Mouse (Mus musculus) stomach, embryonic 14.5 days (tissue): ENCODE data around the gene Cd2bp2. TPM values are rescaled to one million over a fixed set of nuclear protein-coding genes. Genes with fewer than 3 reads are reported as not detected.

Experiments
- ATAC-seq: fragments of 200-750 bp; cut with Nextera tagmentation; 2 replicates; pipeline ENCODE4 v1.8.0; 2017; ENCODE audit warnings: low read depth, moderate TSS enrichment; ENCODE audit not compliant: insufficient number of reproducible peaks, insufficient read depth, low FRiP score
- H3K27ac ChIP-seq: fragments of 300-500 bp; sonication (generic); 2 replicates; pipeline ENCODE4 v1.5.1; 2014; ENCODE audit warnings: mild to moderate bottlenecking, low read length, moderate library complexity, mixed read lengths
- H3K27me3 ChIP-seq: fragments of 300-500 bp; sonication (generic); 2 replicates; pipeline ENCODE4 v1.6.1; 2014; ENCODE audit warnings: low read length, control low read depth, mixed read lengths; ENCODE audit not compliant: control insufficient read depth, insufficient read depth
- H3K36me3 ChIP-seq: fragments of 300-500 bp; sonication (generic); 2 replicates; pipeline ENCODE4 v1.6.1; 2014; ENCODE audit warnings: mild to moderate bottlenecking, control low read depth, low read length, moderate library complexity, mixed read lengths; ENCODE audit not compliant: control insufficient read depth, insufficient read depth
- H3K4me1 ChIP-seq: fragments of 300-500 bp; sonication (generic); 2 replicates; pipeline ENCODE4 v1.6.1; 2014; ENCODE audit warnings: low read length, control low read depth, mixed read lengths; ENCODE audit not compliant: control insufficient read depth, insufficient read depth
- H3K4me2 ChIP-seq: fragments of 300-500 bp; sonication (generic); replicated peaks from 2 replicates; pipeline ENCODE4 v1.6.1; 2014; ENCODE audit warnings: low read depth, low read length, control low read depth
- H3K4me3 ChIP-seq: fragments of 300-500 bp; sonication (generic); 2 replicates; pipeline ENCODE4 v1.5.1; 2014; ENCODE audit warnings: low read depth, low read length, control low read depth
- H3K9ac ChIP-seq: fragments of 300-500 bp; sonication (generic); replicated peaks from 2 replicates; pipeline ENCODE4 v1.6.1; 2014; ENCODE audit warnings: low read depth, mild to moderate bottlenecking, control low read depth, low read length, moderate library complexity, mixed read lengths
- H3K9me3 ChIP-seq: fragments of 300-500 bp; sonication (generic); 2 replicates; pipeline ENCODE4 v1.6.1; 2016; ENCODE audit warnings: low read depth, low read length, control low read depth; ENCODE audit not compliant: control insufficient read depth
- WGBS: fragments of 180-500 bp; shearing (Covaris S2); extraction: QIAGEN DNeasy Blood & Tissue Kit; methylation state at CpG from one replicate; pipeline ENCODE4 v1.1.7; 2014; 5-methylcytosine and 5-hydroxymethylcytosine counted together
- polyA plus RNA-seq: library from polyadenylated mRNA; unstranded; fragments of >200 nt; fragmentation: Nextera tagmentation; extraction: Ambion mirVana; gene quantifications from 2 replicates; pipeline ENCODE4 v1.2.1, GENCODE M21; 2014

Gene Cd2bp2
- polyA plus RNA-seq, 1 experiment from 2014 or later, result 44.6 TPM

- H3K36me3 ChIP-seq, result peaks cover 52% of the 10 kb centered on the region
- WGBS, result under 1% methylated on average over 64 of the region's 64 CpGs
- H3K4me1 ChIP-seq, result peaks cover 22% of the 10 kb centered on the region; the same call in 1 of the 2 replicates
- peak within 1 kb of the TSS; percentile 74 for H3K9ac ChIP-seq
- no peaks in the 10 kb centered on the region for H3K27me3 ChIP-seq
- peak; percentile 92 for ATAC-seq
- peak within 1 kb of the TSS; percentile 74 for H3K4me3 ChIP-seq
- peak within 1 kb of the TSS; percentile 76 for H3K4me2 ChIP-seq
- no peaks in the 10 kb centered on the region for H3K9me3 ChIP-seq
- H3K27ac ChIP-seq, result peak within 1 kb of the TSS; percentile 98
Measured at GRCm38 (mm10) chr7:127232622-127233367, 36.9 kb upstream of the Cd2bp2 start, which contains the start of the genes Zfp553 and Sept1. Zfp553 (plus strand) TSS chr7:127233061. Sept1 (minus strand) TSS chr7:127233130.

DNA sequence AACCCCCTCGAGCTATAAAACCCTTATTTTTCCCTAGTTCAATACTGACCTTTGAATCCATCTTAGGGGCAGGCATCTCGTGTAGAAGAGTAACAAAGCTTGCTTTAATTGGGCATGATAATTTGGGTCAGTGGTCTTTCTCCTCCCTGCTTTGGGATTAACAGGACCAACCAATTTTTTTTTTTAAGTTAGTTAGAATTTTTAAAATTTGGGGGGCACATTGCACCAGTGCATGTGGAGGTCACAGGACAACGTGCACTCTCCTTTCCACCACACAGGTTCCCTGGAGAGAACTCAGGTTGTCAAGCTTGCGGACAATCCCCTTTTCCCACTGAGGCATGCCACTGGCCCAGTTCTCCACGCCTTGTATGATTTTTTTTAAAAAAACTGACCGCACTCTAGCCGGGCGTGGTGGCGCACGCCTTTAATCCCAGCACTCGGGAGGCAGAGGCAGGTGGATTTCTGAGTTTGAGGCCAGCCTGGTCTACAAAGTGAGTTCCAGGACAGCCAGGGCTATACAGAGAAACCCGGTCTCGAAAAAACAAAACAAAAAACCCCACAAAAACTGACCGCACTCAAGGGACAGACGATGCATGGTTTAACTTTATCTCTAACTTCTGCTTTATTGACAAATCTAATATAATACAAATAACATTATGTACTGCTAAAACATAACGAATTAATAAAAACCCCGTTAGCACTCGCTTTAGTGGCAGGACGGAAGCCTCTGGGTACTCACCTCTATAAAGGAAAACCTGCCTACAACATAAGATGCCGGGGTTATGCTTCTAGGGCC is 36.2 kb upstream of the Cd2bp2 start:
- Histone ChIP-seq H3K4me2 (peak overlapping the region; percentile 76), H3K27ac (peak overlapping the region; percentile 98), H3K9ac (peak overlapping the region; percentile 74), H3K9me3 (no peaks in the 10 kb centered on the region), H3K4me3 (peak overlapping the region; percentile 74), H3K36me3 (peaks cover 44% of the 10 kb centered on the region), H3K4me1 (peaks cover 22% of the 10 kb centered on the region; the same call in 1 of the 2 replicates), H3K27me3 (no peaks in the 10 kb centered on the region)
- no peak for ATAC-seq
- 5% methylated on average over 20 of the region's 20 CpGs for WGBS

DNA sequence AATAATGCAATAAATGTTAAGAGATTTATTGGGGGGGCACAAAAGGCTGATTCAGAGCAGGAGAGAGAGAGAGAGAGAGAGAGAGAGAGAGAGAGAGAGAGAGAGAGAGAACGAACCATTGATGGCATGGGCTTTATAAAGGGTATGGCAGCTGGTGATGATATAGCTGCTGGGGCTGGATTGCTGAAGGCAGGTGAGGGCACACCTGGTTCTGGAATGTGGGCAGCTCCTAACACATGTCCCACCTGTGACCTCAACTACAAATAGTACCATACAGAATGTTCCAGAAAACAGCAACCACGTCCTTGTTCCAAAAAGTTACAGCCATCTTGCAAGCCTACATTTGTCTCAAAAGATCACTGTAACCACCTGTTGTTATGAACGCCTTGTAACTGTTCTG is 35.5 kb upstream of the Cd2bp2 start:
- H3K9ac ChIP-seq, result peak overlapping the region; percentile 74; the same call in 1 of the 2 replicates
- peak overlapping the region; percentile 98; the same call in 1 of the 2 replicates for H3K27ac ChIP-seq
- peaks cover 22% of the 10 kb centered on the region; the same call in 1 of the 2 replicates for H3K4me1 ChIP-seq
- H3K9me3 ChIP-seq, result no peaks in the 10 kb centered on the region
- WGBS, result 46% methylated on average over 3 of the region's 3 CpGs
- peaks cover 38% of the 10 kb centered on the region for H3K36me3 ChIP-seq
- ATAC-seq, result no peak
- H3K4me3 ChIP-seq, result peak overlapping the region; percentile 74
- peak overlapping the region; percentile 76 for H3K4me2 ChIP-seq
- H3K27me3 ChIP-seq, result no peaks in the 10 kb centered on the region

GRCm38 (mm10) chr7:127228615-127229303 is 32.9 kb upstream of the Cd2bp2 start:
- WGBS, result 64% methylated on average over 4 of the region's 4 CpGs
- Histone ChIP-seq H3K9me3 (no peaks in the 10 kb centered on the region), H3K4me2 (no peak overlapping the region), H3K4me1 (peaks cover 18% of the 10 kb centered on the region; the same call in 1 of the 2 replicates), H3K4me3 (no peak overlapping the region), H3K27ac (no peak overlapping the region), H3K27me3 (no peaks in the 10 kb centered on the region), H3K36me3 (peaks cover 20% of the 10 kb centered on the region), H3K9ac (no peak overlapping the region)
- no peak for ATAC-seq

GRCm38 (mm10) chr7:127225147-127225995 is 29.5 kb upstream of the Cd2bp2 start:
- Histone ChIP-seq H3K36me3 (peaks cover 10% of the 10 kb centered on the region; the same call in 1 of the 2 replicates), H3K27me3 (no peaks in the 10 kb centered on the region), H3K4me3 (no peak overlapping the region), H3K27ac (no peak overlapping the region), H3K4me1 (peaks cover 4% of the 10 kb centered on the region; the same call in 1 of the 2 replicates), H3K9me3 (no peaks in the 10 kb centered on the region), H3K4me2 (no peak overlapping the region), H3K9ac (no peak overlapping the region)
- no peak for ATAC-seq
- WGBS, result 75% methylated on average over 11 of the region's 11 CpGs

GRCm38 (mm10) chr7:127224616-127225015 is 28.8 kb upstream of the Cd2bp2 start:
- H3K27me3 ChIP-seq, result no peaks in the 10 kb centered on the region
- H3K9ac ChIP-seq, result no peak overlapping the region
- H3K4me3 ChIP-seq, result no peak overlapping the region
- H3K4me2 ChIP-seq, result no peak overlapping the region
- no peaks in the 10 kb centered on the region for H3K4me1 ChIP-seq
- no peaks in the 10 kb centered on the region for H3K9me3 ChIP-seq
- WGBS, result 88% methylated on average over 6 of the region's 6 CpGs
- ATAC-seq, result no peak
- peaks cover 5% of the 10 kb centered on the region; the same call in 1 of the 2 replicates for H3K36me3 ChIP-seq
- no peak overlapping the region for H3K27ac ChIP-seq

- Histone ChIP-seq H3K27ac (no peak overlapping the region), H3K9ac (no peak overlapping the region), H3K4me2 (no peak overlapping the region), H3K27me3 (no peaks in the 10 kb centered on the region), H3K4me1 (no peaks in the 10 kb centered on the region), H3K9me3 (no peaks in the 10 kb centered on the region), H3K4me3 (no peak overlapping the region), H3K36me3 (no peaks in the 10 kb centered on the region)
- ATAC-seq, result no peak
- WGBS, result 83% methylated on average over 6 of the region's 6 CpGs
Measured at GRCm38 (mm10) chr7:127223515-127224478, 27.9 kb upstream of the Cd2bp2 start.
